Mouse (Mus musculus) midbrain, postnatal 0 days (tissue): Measurements from ENCODE around the gene Arid4a. TPM values are rescaled to one million over a fixed set of nuclear protein-coding genes. Genes with fewer than 3 reads are reported as not detected.

Experiments used
- ATAC-seq: fragments of 200-750 bp; cut with Nextera tagmentation; 2 replicates; pipeline ENCODE4 v1.8.0; 2017; ENCODE audit warnings: moderate number of reproducible peaks, mild to moderate bottlenecking, moderate TSS enrichment, moderate library complexity; ENCODE audit not compliant: low FRiP score
- DNase-seq: peaks from one replicate; pipeline ENCODE4 v3.0.0-alpha.2; 2015; ENCODE audit warnings: low spot score
- H3K27ac ChIP-seq: fragments of 300-500 bp; sonication (generic); 2 replicates; pipeline ENCODE4 v1.5.1; 2014; ENCODE audit warnings: low read depth, mild to moderate bottlenecking, low read length, mixed read lengths
- H3K27me3 ChIP-seq: fragments of 300-500 bp; sonication (generic); 2 replicates; pipeline ENCODE4 v1.6.1; 2014; ENCODE audit warnings: low read length, control low read depth, mixed read lengths; ENCODE audit not compliant: insufficient read depth
- H3K36me3 ChIP-seq: fragments of 300-500 bp; sonication (generic); 2 replicates; pipeline ENCODE4 v1.6.1; 2014; ENCODE audit warnings: low read length, control low read depth, mixed read lengths; ENCODE audit not compliant: insufficient read depth
- H3K4me1 ChIP-seq: fragments of 300-500 bp; sonication (generic); 2 replicates; pipeline ENCODE4 v1.6.1; 2014; ENCODE audit warnings: mild to moderate bottlenecking, control low read depth, antibody characterized with exemption, low read length, mixed read lengths; ENCODE audit not compliant: insufficient read depth
- H3K4me2 ChIP-seq: fragments of 300-500 bp; sonication (generic); 2 replicates; pipeline ENCODE4 v1.6.1; 2014; ENCODE audit warnings: low read depth, mild to moderate bottlenecking, low read length, mixed read lengths; ENCODE audit not compliant: poor library complexity, severe bottlenecking
- H3K4me3 ChIP-seq: fragments of 300-500 bp; sonication (generic); 2 replicates; pipeline ENCODE4 v1.5.1; 2014; ENCODE audit warnings: low read depth, mild to moderate bottlenecking, low read length, moderate library complexity
- H3K9ac ChIP-seq: fragments of 300-500 bp; sonication (generic); replicated peaks from 2 replicates; pipeline ENCODE4 v1.6.1; 2014; ENCODE audit warnings: mild to moderate bottlenecking, low read length, moderate library complexity, mixed read lengths; ENCODE audit not compliant: poor library complexity, severe bottlenecking
- H3K9me3 ChIP-seq: fragments of 300-500 bp; sonication (generic); 2 replicates; pipeline ENCODE4 v1.6.1; 2016; ENCODE audit warnings: low read length, control low read depth
- CTCF ChIP-seq: IDR thresholded peaks from 2 replicates; pipeline ENCODE4 v1.5.1; 2016; ENCODE audit warnings: antibody characterized with exemption, mild to moderate bottlenecking
- WGBS: fragments of 180-500 bp; shearing (Covaris S2); extraction: QIAGEN DNeasy Blood & Tissue Kit; methylation state at CpG from one replicate; pipeline ENCODE4 v1.1.7; 2014; 5-methylcytosine and 5-hydroxymethylcytosine counted together
- polyA plus RNA-seq: library from polyadenylated mRNA; unstranded; fragments of >200 nt; fragmentation: Nextera tagmentation; extraction: Ambion mirVana; gene quantifications from 2 replicates; pipeline ENCODE4 v1.2.1, GENCODE M21; 2015
- total RNA-seq: library from RNA; depleted of rRNA; stranded (reverse); fragments of >200 nt; gene quantifications from 2 replicates; pipeline ENCODE4 v1.2.3, GENCODE M21; 2014; rRNA removed

The Arid4a gene
- total and polyA plus RNA-seq, 2 experiments from 2014 or later, result 11.0 to 43.4 TPM

DNA sequence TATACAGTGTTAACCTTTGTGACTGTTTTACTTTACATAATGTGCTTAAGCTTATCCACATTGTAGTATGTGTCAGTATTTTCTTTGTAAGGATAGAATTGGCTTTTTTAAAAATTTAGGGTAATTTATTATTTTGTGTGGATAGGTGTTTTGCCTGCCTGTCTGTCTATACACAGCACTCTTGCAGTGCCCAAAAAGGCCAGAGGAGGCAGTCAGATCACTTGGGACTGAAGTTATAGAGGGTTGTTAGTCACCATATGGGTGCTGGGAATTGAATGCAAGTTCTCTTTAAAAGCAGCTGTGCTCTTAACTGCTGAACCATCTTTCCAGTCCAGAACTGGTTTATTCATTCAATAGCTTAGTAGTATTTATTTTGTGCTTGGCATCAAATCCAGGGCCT, 125.4 kb downstream of the Arid4a start:
- Histone ChIP-seq H3K36me3 (peaks cover 28% of the 10 kb centered on the region), H3K27ac (no peak overlapping the region), H3K4me3 (no peak overlapping the region), H3K9ac (no peak overlapping the region), H3K4me1 (peaks cover 12% of the 10 kb centered on the region), H3K4me2 (no peak overlapping the region), H3K27me3 (no peaks in the 10 kb centered on the region), H3K9me3 (no peaks in the 10 kb centered on the region)
- TF ChIP-seq CTCF, result no peak; the same call in 1 of the 2 replicates
- no peak for DNase-seq
- no peak for ATAC-seq

DNA sequence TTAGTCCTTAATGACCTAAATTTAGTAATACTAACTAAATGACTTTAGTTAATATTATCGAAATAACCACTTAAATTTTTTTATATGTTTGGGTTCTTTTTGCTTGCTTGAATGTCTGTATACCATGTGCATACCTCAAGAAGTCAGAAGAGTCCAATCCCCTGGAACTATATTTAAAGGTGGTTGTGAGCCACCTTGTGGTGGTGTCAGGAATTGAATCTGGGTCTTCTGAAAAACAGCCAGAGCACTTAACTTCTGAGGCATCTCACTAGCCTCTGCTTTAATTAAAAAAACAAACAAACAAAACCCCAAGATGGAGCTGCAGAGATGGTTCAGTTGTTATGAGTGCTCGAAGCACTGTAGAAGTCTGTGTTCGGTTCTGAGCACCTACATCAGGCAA, 131.9 kb downstream of the Arid4a start:
- peak; percentile 75 for TF ChIP-seq CTCF
- Histone ChIP-seq H3K9ac (no peak overlapping the region), H3K4me1 (no peaks in the 10 kb centered on the region), H3K27me3 (no peaks in the 10 kb centered on the region), H3K4me2 (no peak overlapping the region), H3K9me3 (no peaks in the 10 kb centered on the region), H3K27ac (no peak overlapping the region), H3K4me3 (no peak overlapping the region), H3K36me3 (peaks cover 42% of the 10 kb centered on the region)
- WGBS, result 85% methylated on average over 3 of the region's 3 CpGs
- ATAC-seq (no peak), DNase-seq (peak; percentile 56)

Other genes with a start within 250 kb of the Arid4a start
- gene Frmd6, start 190.5 kb upstream of the Arid4a start, total RNA-seq, result 7.2 and 8.9 TPM in 2 replicates
- gene Frmd6, start 190.5 kb upstream of the Arid4a start, polyA plus RNA-seq, result 5.9 and 6.8 TPM in 2 replicates
- 132 and 144 TPM in 2 replicates for gene Actr10, start 78.1 kb upstream of the Arid4a start, total RNA-seq
- 164 and 171 TPM in 2 replicates for gene Actr10, start 78.1 kb upstream of the Arid4a start, polyA plus RNA-seq
- 116 and 131 TPM in 2 replicates for gene Psma3, start 41.4 kb upstream of the Arid4a start, total RNA-seq
- 505 and 509 TPM in 2 replicates for gene Psma3, start 41.4 kb upstream of the Arid4a start, polyA plus RNA-seq
- gene Tomm20l, start 95.4 kb downstream of the Arid4a start, total RNA-seq, result 5.4 TPM in 1 of 2 replicates, not detected in the other
- 0.45 TPM in 1 of 2 replicates, not detected in the other for gene Tomm20l, start 95.4 kb downstream of the Arid4a start, polyA plus RNA-seq
- 61.7 and 108 TPM in 2 replicates for gene Timm9, start 120.7 kb downstream of the Arid4a start, total RNA-seq
- 137 and 146 TPM in 2 replicates for gene Timm9, start 120.7 kb downstream of the Arid4a start, polyA plus RNA-seq
- gene 2700049A03Rik, start 120.9 kb downstream of the Arid4a start, total RNA-seq, result 8.1 and 8.2 TPM in 2 replicates
- gene 2700049A03Rik, start 120.9 kb downstream of the Arid4a start, polyA plus RNA-seq, result 6.1 and 7.1 TPM in 2 replicates